Mouse (Mus musculus) lung, adult 2 months (tissue): ENCODE data around the gene Ksr2.

Experiments used
- CTCF ChIP-seq: fragments of 200-500 bp; IDR thresholded peaks from 2 replicates; pipeline ENCODE4 v1.5.1; 2011; ENCODE audit warnings: mild to moderate bottlenecking, low read length, control low read depth; ENCODE audit not compliant: insufficient read depth
- POLR2A ChIP-seq: fragments of 200-500 bp; IDR thresholded peaks from 2 replicates; pipeline ENCODE4 v1.6.1; 2011; ENCODE audit warnings: low read depth, mild to moderate bottlenecking, control low read depth, low read length, borderline replicate concordance; ENCODE audit errors: extremely low read depth

DNA sequence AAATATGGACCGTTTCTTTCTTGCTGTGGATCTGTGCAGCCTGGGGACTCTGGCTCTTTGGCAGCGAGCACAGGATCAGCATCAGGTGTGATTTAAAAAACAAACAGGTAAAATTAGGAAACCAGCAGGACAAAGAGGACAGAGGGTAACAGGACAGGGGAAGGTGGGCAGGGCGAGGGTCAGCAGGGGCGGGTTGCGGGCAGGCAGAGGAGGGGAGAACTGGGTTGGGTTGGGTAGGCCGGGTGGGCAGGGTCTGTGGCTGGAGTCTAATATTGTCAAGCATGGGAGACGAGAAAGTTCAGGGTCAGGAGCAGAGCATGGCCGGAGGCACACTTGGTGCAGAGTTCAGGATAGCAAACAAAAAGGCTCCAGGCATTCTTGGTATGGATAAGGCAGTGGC lies 43.8 kb downstream of the Ksr2 start:
- TF ChIP-seq CTCF (no peak), POLR2A (no peak)
